Mouse (Mus musculus) heart, adult 2 months (tissue): ENCODE measurements at regions not wholly inside any gene's neighbourhood (a gene's known extent, or its start where the extent isn't known, plus 50 kb on each side); places are given as distances from the start of the nearest gene placed in this dataset.
A peak's percentile ranks its signal among the peaks of the same experiment; 100 is the strongest.

Source experiments
- DNase-seq, 2 experiments: peaks; one replicate each; pipeline ENCODE4 v3.0.0; 2021
- H3K27ac ChIP-seq: fragments of 200-600 bp; 2 replicates; pipeline ENCODE4 v1.8.1; 2022
- H3K27me3 ChIP-seq: fragments of 200-500 bp; 2 replicates; pipeline ENCODE4 v1.6.1; 2012; ENCODE audit warnings: mild to moderate bottlenecking, low read length, inconsistent platforms, mixed read lengths; ENCODE audit not compliant: control insufficient read depth, insufficient read depth
- H3K36me3 ChIP-seq: fragments of 200-500 bp; 2 replicates; pipeline ENCODE4 v1.6.1; 2012; ENCODE audit warnings: low read length, inconsistent platforms; ENCODE audit not compliant: control insufficient read depth, insufficient read depth
- H3K4me1 ChIP-seq: fragments of 200-500 bp; 2 replicates; pipeline ENCODE4 v1.6.1; 2011; ENCODE audit warnings: low read length; ENCODE audit not compliant: control insufficient read depth, insufficient read depth
- H3K4me3 ChIP-seq: fragments of 200-600 bp; 2 replicates; pipeline ENCODE4 v1.8.1; 2022
- H3K79me2 ChIP-seq: fragments of 200-500 bp; replicated peaks from 2 replicates; pipeline ENCODE4 v1.6.1; 2012; ENCODE audit warnings: mild to moderate bottlenecking, inconsistent platforms, low read length, moderate library complexity, mixed read lengths; ENCODE audit not compliant: control insufficient read depth, insufficient read depth
- H3K9ac ChIP-seq: fragments of 200-500 bp; 2 replicates; pipeline ENCODE4 v1.6.1; 2012; ENCODE audit warnings: low read depth, mild to moderate bottlenecking, control low read depth, inconsistent platforms, low read length, mixed read lengths
- CTCF ChIP-seq: fragments of 200-600 bp; IDR thresholded peaks from 2 replicates; pipeline ENCODE4 v1.8.1; 2022; ENCODE audit warnings: antibody characterized with exemption, mild to moderate bottlenecking, moderate library complexity
- EP300 ChIP-seq: fragments of 200-500 bp; IDR thresholded peaks from 2 replicates; pipeline ENCODE4 v1.6.1; 2011; ENCODE audit warnings: low read depth, low read length, control low read depth; ENCODE audit not compliant: insufficient read depth
- POLR2A ChIP-seq: fragments of 200-500 bp; IDR thresholded peaks from 2 replicates; pipeline ENCODE4 v1.6.1; 2011; ENCODE audit warnings: mild to moderate bottlenecking, low read depth, low read length, control low read depth; ENCODE audit not compliant: insufficient read depth
- WGBS: fragments of 180-500 bp; shearing (Covaris S2); methylation state at CpG from one replicate; pipeline ENCODE4 v1.1.7; 2018; 5-methylcytosine and 5-hydroxymethylcytosine counted together
- intact Hi-C: fragments of 180-260 bp; cut with DNase I; formaldehyde crosslinking; loops from one replicate; pipeline ENCODE4 v1.15.1; 2025

- WGBS, result 83% methylated on average over 18 of the region's 18 CpGs
- peak in 1 of 2 experiments; percentile 4 for DNase-seq
- Histone ChIP-seq H3K27me3 (no peaks in the 10 kb centered on the region), H3K36me3 (no peaks in the 10 kb centered on the region), H3K4me1 (no peaks in the 10 kb centered on the region), H3K4me3 (no peak overlapping the region), H3K79me2 (no peaks in the 10 kb centered on the region), H3K9ac (no peak overlapping the region), H3K27ac (no peak overlapping the region)
- TF ChIP-seq EP300 (no peak), CTCF (no peak), POLR2A (no peak)
- intact Hi-C loops, result no loop called here
Measured at GRCm38 (mm10) chr13:47707961-47708609, 552.9 kb upstream of the Id4 start.

- H3K4me1 ChIP-seq, result no peaks in the 10 kb centered on the region
- no peaks in the 10 kb centered on the region for H3K36me3 ChIP-seq
- intact Hi-C loops, result no loop called here
- no peaks in the 10 kb centered on the region for H3K79me2 ChIP-seq
- no peaks in the 10 kb centered on the region for H3K27me3 ChIP-seq
- DNase-seq, result no peak
- H3K27ac ChIP-seq, result no peak overlapping the region
- no peak overlapping the region for H3K4me3 ChIP-seq
- TF ChIP-seq POLR2A (no peak), EP300 (no peak), CTCF (no peak)
- H3K9ac ChIP-seq, result no peak overlapping the region
- 83% methylated on average over 3 of the region's 3 CpGs for WGBS
Measured at GRCm38 (mm10) chr13:47709323-47709722, 551.7 kb upstream of the Id4 start.

GRCm38 (mm10) chr13:47712507-47712906 is 548.5 kb upstream of the Id4 start:
- H3K27me3 ChIP-seq, result no peaks in the 10 kb centered on the region
- WGBS, result 86% methylated on average over 4 of the region's 4 CpGs
- no peak overlapping the region for H3K9ac ChIP-seq
- H3K4me3 ChIP-seq, result no peak overlapping the region
- H3K4me1 ChIP-seq, result no peaks in the 10 kb centered on the region
- no peaks in the 10 kb centered on the region for H3K36me3 ChIP-seq
- TF ChIP-seq EP300, result no peak
- TF ChIP-seq CTCF, result no peak
- no peak for TF ChIP-seq POLR2A
- no peak overlapping the region for H3K27ac ChIP-seq
- no peaks in the 10 kb centered on the region for H3K79me2 ChIP-seq
- no peak for DNase-seq
- intact Hi-C loops, result no loop called here

- no peaks in the 10 kb centered on the region for H3K27me3 ChIP-seq
- H3K79me2 ChIP-seq, result no peaks in the 10 kb centered on the region
- H3K27ac ChIP-seq, result no peak overlapping the region
- 51% methylated on average over 4 of the region's 4 CpGs for WGBS
- intact Hi-C loops, result no loop called here
- no peak overlapping the region for H3K9ac ChIP-seq
- DNase-seq, result peak in 1 of 2 experiments; percentile 5
- H3K36me3 ChIP-seq, result no peaks in the 10 kb centered on the region
- TF ChIP-seq CTCF (no peak), POLR2A (no peak), EP300 (no peak)
- no peak overlapping the region for H3K4me3 ChIP-seq
- H3K4me1 ChIP-seq, result no peaks in the 10 kb centered on the region
Measured at GRCm38 (mm10) chr13:47716265-47716664, 544.8 kb upstream of the Id4 start.

DNA sequence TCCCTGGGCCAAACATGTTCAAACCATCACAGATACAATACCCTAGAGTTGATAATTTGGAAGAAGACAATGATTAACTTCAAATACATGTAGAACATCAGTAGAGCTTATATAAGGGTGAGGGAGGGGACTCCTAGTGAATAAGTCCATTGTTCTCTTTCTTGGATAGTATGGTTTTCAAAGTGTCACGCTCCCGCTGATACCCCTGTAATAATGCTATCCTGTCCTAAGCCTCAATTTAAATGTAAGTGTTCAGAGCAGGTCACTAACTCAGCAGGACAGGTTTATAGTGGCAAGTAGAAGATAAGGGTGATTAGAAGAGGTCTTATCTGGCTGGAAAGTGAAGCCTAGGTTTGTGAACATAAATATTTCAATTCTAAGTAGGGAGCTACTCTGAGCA is 540.4 kb upstream of the Id4 start:
- intact Hi-C loops, result no loop called here
- H3K4me1 ChIP-seq, result no peaks in the 10 kb centered on the region
- 92% methylated on average over 2 of the region's 2 CpGs for WGBS
- H3K9ac ChIP-seq, result no peak overlapping the region
- no peak overlapping the region for H3K27ac ChIP-seq
- H3K36me3 ChIP-seq, result no peaks in the 10 kb centered on the region
- no peaks in the 10 kb centered on the region for H3K27me3 ChIP-seq
- TF ChIP-seq POLR2A (no peak), CTCF (no peak), EP300 (no peak)
- H3K4me3 ChIP-seq, result no peak overlapping the region
- H3K79me2 ChIP-seq, result no peaks in the 10 kb centered on the region
- no peak for DNase-seq

DNA sequence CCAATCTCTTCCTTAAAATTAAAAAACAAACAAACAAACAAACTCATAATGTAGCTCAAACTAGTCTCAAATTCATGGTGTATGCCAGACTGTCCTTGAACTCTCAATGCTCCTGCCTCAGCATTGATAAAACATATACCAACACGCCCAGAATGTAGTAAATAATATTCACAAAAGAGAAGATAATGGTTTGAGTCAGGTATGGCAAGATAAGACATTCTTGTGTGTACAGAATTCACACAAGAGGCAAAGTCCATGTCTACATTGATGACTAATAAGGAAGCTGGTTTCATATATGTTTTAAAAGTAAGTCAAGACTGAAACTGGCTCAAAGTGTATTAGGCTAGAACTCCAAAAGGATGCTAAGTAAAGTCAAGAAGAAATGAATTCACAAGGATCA is 526.6 kb upstream of the Id4 start:
- Histone ChIP-seq H3K9ac (no peak overlapping the region), H3K36me3 (no peaks in the 10 kb centered on the region), H3K79me2 (no peaks in the 10 kb centered on the region), H3K4me3 (no peak overlapping the region), H3K4me1 (no peaks in the 10 kb centered on the region), H3K27me3 (no peaks in the 10 kb centered on the region), H3K27ac (no peak overlapping the region)
- 36% methylated on average over 1 of the region's 1 CpGs for WGBS
- no peak for TF ChIP-seq CTCF
- no peak for TF ChIP-seq POLR2A
- TF ChIP-seq EP300, result no peak
- DNase-seq, result no peak
- intact Hi-C loops, result no loop called here
